Comparison of ENCODE assay signal across 19 mouse cellular contexts in genomic region chr17:32202972-32203371, GRCm38 (mm10). TPM values are rescaled to one million over a fixed set of nuclear protein-coding genes. Genes with fewer than 3 reads are reported as not detected.
"Had no signal": no experiment of that assay in that cellular context is flagged by ENCODE, and none has a peak within 500 bp of the region (broad histone marks: within the 10 kb centered on the region; RNA-seq: fewer than 3 reads in every experiment).

No protein-coding gene starts in this region.

- DNase-seq: lung, adult 18-20 months; lung, embryonic 14.5 days; lung, postnatal 10 days; lung, postnatal 4 days; midbrain, embryonic 14.5 days; retina, postnatal 1 day; right cerebral cortex, adult 18-20 months; right cerebral cortex, postnatal 25 days; right cerebral cortex, postnatal 4 days; spleen, adult 18-20 months; thymus, adult 18-20 months; thymus, postnatal 4 days had no signal

- H3K4me1 ChIP-seq: midbrain, embryonic 10.5 days; midbrain, embryonic 12.5 days; neural tube, embryonic 15.5 days had no signal

- H3K9ac ChIP-seq: lung, embryonic 14.5 days; midbrain, embryonic 12.5 days; neural tube, embryonic 13.5 days; neural tube, embryonic 15.5 days had no signal

- H3K27ac ChIP-seq: midbrain, embryonic 10.5 days; midbrain, embryonic 12.5 days; neural tube, embryonic 13.5 days; neural tube, embryonic 15.5 days had no signal

- H3K4me2 ChIP-seq: lung, embryonic 14.5 days; midbrain, embryonic 12.5 days; neural tube, embryonic 13.5 days; neural tube, embryonic 15.5 days had no signal

- H3K4me3 ChIP-seq: midbrain, embryonic 10.5 days; midbrain, embryonic 12.5 days; myocyte; neural tube, embryonic 13.5 days; neural tube, embryonic 15.5 days had no signal

- H3K27me3 ChIP-seq: midbrain, embryonic 12.5 days; neural tube, embryonic 13.5 days; neural tube, embryonic 15.5 days had no signal

- H3K9me3 ChIP-seq: midbrain, embryonic 10.5 days; midbrain, embryonic 12.5 days; neural tube, embryonic 13.5 days; neural tube, embryonic 15.5 days had no signal

RNA-seq across cellular contexts. Expression of gene Ephx3, which starts 13.6 kb away (rescaled TPM):
- total RNA-seq: megakaryocyte-erythroid progenitor cell, adult 5-6 weeks had no signal
- polyA plus RNA-seq: midbrain, embryonic 14.5 days; neural tube, embryonic 11.5 days had no signal

RNA-seq across cellular contexts. Expression of gene Notch3, which starts 36.3 kb away (rescaled TPM):
- total RNA-seq: megakaryocyte-erythroid progenitor cell, adult 5-6 weeks had no signal
